ENCODE assay signal across 10 mouse cellular contexts in the genomic region with DNA sequence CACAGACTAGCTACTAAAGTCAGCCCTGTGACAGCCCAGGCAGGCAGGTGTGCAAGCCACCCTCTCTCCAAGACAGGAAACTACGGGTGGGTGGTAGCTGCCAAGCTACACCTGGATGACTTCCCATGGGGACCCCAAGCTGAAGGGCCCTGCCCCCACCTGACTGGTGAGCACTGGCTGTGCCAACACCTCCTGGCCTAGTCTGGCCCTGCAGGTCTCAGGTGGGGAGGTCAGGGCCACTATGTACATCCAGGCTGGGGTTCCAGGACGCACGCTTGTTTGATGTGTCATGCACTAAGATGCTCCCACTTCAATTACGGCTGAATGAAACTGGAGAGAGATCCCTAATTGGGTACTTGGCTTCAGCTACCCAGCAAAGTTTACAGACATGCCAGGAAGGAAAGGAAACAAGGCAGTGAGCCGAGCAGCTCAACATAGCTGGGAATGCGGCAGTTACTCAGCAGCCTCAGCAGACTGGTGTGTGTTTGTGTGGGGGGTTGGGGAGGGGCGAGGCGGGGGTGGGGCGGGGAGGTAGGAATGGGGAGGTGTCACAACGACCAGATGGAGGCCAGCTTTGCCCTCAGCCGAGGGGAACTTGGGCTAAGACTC.
DNase-seq lines count a peak whose midpoint lies in the region; ATAC-seq and TF ChIP-seq lines count a peak whose summit lies in the region.
"Had no signal": no experiment of that assay in that cellular context is flagged by ENCODE, and none has a peak within 500 bp of the region (broad histone marks: within the 10 kb centered on the region; RNA-seq: fewer than 3 reads in every experiment).

No protein-coding gene starts in this region.

- H3K27me3 ChIP-seq in forebrain, postnatal 0 days (ENCODE audit: insufficient read depth, low read length) = no peaks in the 10 kb centered on the region
- no peaks in the 10 kb centered on the region for H3K27me3 ChIP-seq in midbrain, embryonic 13.5 days
- H3K27me3 ChIP-seq: midbrain, embryonic 15.5 days had no signal

- no peaks in the 10 kb centered on the region for H3K9me3 ChIP-seq in forebrain, postnatal 0 days (ENCODE audit: low read length)
- no peaks in the 10 kb centered on the region for H3K9me3 ChIP-seq in midbrain, embryonic 13.5 days
- H3K9me3 ChIP-seq: midbrain, embryonic 15.5 days had no signal

- no peaks in the 10 kb centered on the region for H3K36me3 ChIP-seq in forebrain, postnatal 0 days (ENCODE audit: insufficient read depth)
- 0 out of 2 replicates have a peak, but pooled peaks cover 6% of the 10 kb centered on the region for H3K36me3 ChIP-seq in midbrain, embryonic 13.5 days
- H3K36me3 ChIP-seq: midbrain, embryonic 15.5 days had no signal

- peaks cover 2% of the 10 kb centered on the region; the same call in 1 of the 2 replicates for H3K4me1 ChIP-seq in forebrain, postnatal 0 days (ENCODE audit: insufficient read depth)
- peaks cover 12% of the 10 kb centered on the region; the same call in 1 of the 2 replicates for H3K4me1 ChIP-seq in midbrain, embryonic 13.5 days (replicated peaks)

- ATAC-seq in forebrain, postnatal 0 days = peak; percentile 89
- ATAC-seq in midbrain, embryonic 13.5 days = no peak
- ATAC-seq in granulocyte monocyte progenitor cell, adult 5-6 weeks (replicated peaks; ENCODE audit: poor library complexity, severe bottlenecking) = no peak
- ATAC-seq: midbrain, embryonic 15.5 days had no signal

- no peak overlapping the region for H3K4me3 ChIP-seq in forebrain, postnatal 0 days (ENCODE audit: low read depth, low read length)
- no peak overlapping the region for H3K4me3 ChIP-seq in midbrain, embryonic 13.5 days (replicated peaks)
- H3K4me3 ChIP-seq: midbrain, embryonic 15.5 days had no signal

- no peak overlapping the region for H3K9ac ChIP-seq in forebrain, postnatal 0 days
- H3K9ac ChIP-seq in midbrain, embryonic 13.5 days (replicated peaks) = no peak overlapping the region
- H3K9ac ChIP-seq: midbrain, embryonic 15.5 days had no signal

- TF ChIP-seq CTCF in forebrain, postnatal 0 days (IDR thresholded peaks at IDR 0.05; ENCODE audit: low read depth) = no peak

- WGBS in forebrain, postnatal 0 days = 26% methylated on average over 11 of the region's 11 CpGs
- 69% methylated on average over 11 of the region's 11 CpGs for WGBS in midbrain, embryonic 13.5 days

- no peak overlapping the region for H3K4me2 ChIP-seq in forebrain, postnatal 0 days (ENCODE audit: low read depth)
- H3K4me2 ChIP-seq in midbrain, embryonic 13.5 days (replicated peaks) = no peak overlapping the region
- H3K4me2 ChIP-seq: midbrain, embryonic 15.5 days had no signal

- H3K27ac ChIP-seq in forebrain, postnatal 0 days (ENCODE audit: low read depth, low read length) = no peak overlapping the region
- H3K27ac ChIP-seq in midbrain, embryonic 13.5 days = no peak overlapping the region
- H3K27ac ChIP-seq: midbrain, embryonic 15.5 days had no signal

- DNase-seq in gastrocnemius, adult 18-20 months (ENCODE audit: low spot score) = peak; percentile 80
- no peak for DNase-seq in gastrocnemius, postnatal 4 days (ENCODE audit: low spot score in 2 of 2)
- DNase-seq in lung, postnatal 10 days = peak; percentile 38
- DNase-seq in lung, postnatal 14 days = no peak
- DNase-seq in forebrain, postnatal 0 days = peak; percentile 83
- peak; percentile 22 for DNase-seq in right cerebral cortex, postnatal 25 days
- DNase-seq: kidney, postnatal 14 days had no signal

Comparison
In these comparisons a context has a peak if more than half of its experiments do, and no peak if none do; other contexts are left out.
1. DNase-seq: peak in gastrocnemius, adult 18-20 months (single experiment), lung, postnatal 10 days (single experiment), forebrain, postnatal 0 days (single experiment) and right cerebral cortex, postnatal 25 days (single experiment); none in gastrocnemius, postnatal 4 days (0 of 2) and lung, postnatal 14 days (single experiment).